Mouse (Mus musculus) v-Abl transformed pro-B cells (cell line): ENCODE results near the gene Frem1.

Source experiments
- in situ Hi-C, 2 experiments: fragments of 400-800 bp; cut with MboI; formaldehyde crosslinking; loops; one replicate each; pipeline ENCODE4 v1.15.1; 2025; ENCODE audit not compliant: unreplicated experiment in 2 of 2

The Frem1 gene

DNA sequence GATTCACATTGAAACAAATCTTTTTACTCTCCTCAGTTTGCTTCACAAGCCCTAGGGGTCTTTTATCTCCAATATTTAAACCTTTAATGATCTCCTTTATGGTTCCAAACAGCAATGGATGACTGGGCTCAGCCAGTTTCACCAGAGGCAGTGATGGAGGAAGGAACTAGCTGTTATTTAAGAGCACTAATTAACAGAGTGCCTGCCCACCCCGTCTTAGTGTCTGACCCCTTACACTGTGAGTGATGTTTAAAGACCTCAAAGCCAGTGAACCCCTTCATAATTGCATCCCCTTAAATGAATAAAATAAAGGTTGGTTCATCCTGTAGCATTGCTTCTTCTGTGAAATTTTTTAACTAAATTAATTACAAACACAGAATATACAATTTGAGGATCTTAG lies 19.4 kb downstream of the Frem1 start:
- in situ Hi-C loops: no loop called here

DNA sequence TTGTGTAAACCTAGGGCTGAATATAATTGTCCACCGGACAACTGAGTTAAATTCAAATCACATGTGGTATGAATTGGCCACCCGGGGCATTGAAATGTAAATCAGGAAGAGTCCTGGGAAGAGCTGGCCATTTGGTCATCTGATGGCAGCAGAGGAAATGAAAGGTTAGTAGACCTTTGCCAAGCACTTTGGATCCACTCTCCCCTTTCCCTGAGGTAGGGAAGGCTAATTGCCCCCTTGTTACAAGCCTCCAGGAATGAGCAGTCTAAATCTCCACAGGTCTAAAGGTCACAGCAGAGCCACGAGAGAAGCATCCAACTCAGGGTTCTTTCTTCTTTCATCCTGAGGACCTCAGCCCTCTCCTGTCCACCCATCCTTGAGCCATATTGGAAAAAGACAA lies 20.5 kb downstream of the Frem1 start:
- in situ Hi-C loops: no loop called here

DNA sequence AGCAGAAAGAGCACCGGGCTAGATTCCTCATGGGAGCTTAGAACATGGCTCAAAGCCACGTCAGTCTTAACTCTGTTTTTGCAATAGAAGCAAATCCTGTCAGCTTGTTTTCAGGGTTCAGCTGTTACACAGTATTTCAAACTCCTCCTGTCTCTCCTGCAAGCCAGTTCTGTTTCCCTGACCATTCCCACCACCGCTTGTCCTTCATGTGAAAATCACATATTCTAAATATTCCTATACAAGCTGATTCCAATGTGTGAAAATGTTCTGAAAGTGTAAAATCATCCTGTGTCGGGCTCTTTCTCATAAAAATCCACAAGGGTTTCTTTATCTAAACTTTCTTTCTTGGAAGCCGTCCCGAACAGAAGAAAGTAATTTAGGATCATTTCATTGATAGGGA lies 22.0 kb downstream of the Frem1 start:
- in situ Hi-C loops: no loop called here

DNA sequence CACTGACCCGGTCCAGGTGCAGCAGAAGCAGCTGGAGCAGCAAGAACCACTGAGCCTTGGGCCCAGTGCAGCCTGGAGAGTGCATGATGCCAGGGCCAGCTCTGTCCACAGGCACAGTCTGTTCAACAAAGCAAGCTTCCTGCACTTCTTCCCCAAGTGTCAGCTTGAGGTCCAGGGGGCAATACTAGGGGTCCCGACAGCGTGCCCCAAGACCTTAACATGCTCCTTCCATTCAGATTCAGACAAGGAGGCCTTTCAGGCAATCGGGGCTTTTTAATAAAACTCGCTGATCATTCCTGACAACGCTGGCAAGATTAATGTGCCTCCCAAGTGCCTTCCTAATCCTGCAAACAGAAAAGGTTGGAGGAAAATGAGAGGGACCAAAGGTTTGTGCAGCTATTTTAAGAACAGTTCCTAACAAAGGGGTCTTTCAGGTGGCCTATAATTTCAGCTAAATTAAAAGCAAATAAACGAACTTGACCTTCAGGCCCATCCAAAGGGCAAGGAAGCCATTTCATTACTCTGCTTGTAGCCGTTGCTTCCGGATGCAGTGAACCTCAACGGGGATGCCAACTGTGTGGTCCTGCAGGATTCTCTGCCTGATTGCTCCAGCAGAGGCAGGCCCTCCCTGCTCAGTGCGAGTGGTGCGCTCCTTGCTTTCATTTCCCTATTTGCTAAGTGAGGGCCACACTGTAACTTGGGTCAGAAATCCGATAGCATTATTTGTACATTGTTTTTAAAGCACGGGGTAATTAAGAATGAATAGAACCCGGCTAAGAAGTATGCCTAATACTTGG lies 31.2 kb downstream of the Frem1 start:
- in situ Hi-C loops: no loop called here

DNA sequence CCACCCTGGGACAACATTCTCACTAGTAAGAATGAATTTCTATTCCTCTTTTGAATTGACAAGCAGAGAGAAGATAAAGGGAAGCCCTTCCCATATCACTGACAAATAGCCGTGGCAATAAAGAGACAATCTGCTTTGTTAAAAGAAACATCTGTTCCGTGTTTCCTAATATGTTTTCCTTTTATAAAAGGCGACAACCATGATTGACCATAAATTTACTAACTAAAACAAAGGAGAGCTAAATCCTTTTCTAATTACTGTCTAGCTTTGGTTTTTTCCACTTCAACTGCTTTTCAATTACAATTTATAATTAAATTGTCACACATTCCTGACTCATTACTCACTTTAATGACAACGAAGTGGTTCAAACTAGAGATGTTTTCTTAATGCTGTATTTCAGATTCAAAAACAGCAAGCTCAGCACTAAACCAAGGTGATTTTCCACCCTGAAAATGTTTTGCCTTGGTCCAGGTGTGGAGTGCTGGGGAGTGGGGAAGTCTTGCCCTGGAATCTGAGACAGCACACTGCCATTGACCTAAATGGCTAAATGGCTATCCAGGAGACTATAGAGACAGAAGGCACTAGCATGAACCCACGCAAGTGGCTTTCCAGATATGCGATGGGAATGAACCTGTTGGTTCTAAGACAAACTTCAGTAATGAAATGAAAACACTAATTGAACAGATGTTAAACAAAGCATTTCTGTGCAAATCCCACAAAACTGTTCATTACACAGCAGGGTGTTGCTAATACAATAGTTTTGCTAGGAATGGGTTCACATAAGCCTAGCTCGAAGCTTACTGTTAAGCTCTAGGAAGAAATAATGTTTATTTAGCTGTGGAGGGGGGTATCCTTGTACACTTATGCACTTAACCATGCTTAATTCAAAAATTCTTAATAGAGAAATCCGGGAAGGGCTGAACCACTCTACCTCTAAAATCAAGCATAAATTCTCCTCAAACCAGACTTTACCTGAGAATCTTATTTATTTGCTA lies 33.7 kb downstream of the Frem1 start:
- in situ Hi-C loops: no loop called here

DNA sequence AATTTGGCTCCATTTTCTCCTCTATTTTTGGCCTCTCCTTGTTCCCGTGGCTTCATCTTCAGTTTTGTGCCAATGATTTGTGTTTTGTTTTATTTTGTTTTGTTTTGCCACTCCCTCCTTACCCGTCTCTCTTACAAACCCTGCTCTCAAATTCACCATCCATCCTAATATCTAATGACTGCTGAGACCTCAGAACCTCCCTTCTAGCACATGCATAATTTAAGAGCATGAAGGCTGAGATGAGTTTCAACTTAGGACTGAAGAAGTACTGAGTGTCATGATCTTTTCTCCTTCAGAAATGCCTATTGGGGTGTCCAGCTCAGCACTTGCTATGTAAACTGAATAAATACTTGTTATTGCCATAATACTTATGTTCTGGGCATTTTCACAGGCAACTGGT lies 37.6 kb downstream of the Frem1 start:
- in situ Hi-C loops: no loop called here

DNA sequence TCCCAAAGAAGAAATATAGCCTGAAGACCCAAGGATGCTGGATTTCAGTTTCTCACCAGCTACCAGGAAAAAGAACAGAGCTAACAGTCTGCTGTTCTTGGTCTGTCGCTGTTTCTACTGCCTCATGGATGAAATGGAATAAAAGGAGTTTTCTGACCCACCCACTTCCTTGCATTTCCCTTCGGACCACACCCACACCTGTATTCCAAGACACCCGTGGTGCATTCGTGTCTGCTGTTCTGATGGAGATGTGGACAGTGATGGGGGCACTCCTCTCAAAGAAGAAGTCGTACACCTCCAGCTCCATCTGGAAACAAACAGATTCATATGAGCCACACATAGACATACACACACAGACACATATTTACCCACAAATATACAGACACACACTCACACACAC lies 48.1 kb downstream of the Frem1 start:
- in situ Hi-C loops: no loop called here

DNA sequence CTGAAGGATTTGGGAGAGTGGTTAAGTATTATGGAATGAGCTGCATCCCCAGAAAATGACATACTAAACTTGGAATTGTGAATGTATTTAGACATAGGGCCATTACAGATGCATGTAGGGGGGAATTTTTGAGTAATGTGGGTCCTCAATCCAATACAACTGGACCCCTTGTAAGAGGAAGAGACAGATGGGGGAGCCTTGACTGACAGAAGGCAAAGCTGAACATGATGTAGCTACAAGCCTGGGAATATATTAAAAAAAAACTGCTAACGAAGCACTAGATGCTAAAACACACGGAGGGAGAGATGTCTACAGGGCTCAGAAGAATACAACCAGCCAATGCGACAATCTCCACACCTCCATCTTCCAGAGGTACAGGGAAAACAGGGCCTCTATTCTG lies 60.1 kb downstream of the Frem1 start:
- in situ Hi-C loops: no loop called here

DNA sequence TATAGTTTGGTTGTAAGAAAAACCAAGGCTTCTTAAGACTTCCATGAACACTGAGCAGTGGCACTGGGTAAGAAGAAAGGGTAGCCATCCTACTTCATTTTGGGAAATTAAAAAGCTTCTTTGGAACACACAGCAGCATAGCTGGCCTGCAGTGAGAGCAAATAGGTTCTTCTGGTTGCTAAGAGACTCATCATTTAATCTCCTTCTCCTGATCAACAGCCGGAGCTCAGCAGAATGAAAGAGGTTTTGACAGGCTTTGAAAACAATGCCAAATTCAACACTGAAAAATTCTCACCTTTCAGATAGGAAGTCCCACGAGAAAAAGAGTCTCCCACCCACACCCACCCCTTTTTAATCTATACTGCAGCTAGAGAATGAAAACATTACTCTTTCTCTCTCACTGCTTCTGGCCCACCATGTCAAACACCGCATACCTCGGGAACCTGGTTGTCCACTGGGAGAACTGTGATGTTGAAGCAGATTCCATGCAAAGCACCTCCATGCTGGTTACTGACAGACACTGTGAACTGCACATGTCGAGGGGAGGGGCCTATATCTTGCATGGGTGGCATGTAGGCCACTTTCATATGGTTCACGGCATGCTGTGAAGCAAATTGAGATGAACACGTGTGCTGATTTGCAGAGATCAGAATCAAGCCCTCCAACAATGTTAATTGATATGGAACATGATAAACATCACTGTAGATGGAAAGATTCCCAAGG lies 61.0 kb downstream of the Frem1 start:
- in situ Hi-C loops: no loop called here

DNA sequence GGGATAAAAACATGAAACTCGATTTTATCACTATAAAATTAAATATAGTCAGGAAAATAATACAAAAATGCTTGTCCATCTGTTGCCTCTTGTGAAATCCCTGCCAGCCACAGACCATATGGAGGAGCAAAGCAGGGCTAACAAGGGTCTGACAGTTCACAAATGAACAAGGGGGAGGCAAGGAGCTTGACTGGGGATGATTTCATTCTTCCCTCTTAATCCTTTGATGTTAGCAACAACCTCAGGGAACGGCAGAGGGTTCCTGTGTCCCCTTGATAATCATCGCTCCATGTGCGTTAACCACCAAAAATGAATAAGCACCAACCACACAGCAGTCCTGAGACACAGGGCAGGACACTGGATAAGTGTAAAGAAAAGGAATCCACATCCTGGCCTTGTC lies 79.8 kb downstream of the Frem1 start:
- in situ Hi-C loops: no loop called here

DNA sequence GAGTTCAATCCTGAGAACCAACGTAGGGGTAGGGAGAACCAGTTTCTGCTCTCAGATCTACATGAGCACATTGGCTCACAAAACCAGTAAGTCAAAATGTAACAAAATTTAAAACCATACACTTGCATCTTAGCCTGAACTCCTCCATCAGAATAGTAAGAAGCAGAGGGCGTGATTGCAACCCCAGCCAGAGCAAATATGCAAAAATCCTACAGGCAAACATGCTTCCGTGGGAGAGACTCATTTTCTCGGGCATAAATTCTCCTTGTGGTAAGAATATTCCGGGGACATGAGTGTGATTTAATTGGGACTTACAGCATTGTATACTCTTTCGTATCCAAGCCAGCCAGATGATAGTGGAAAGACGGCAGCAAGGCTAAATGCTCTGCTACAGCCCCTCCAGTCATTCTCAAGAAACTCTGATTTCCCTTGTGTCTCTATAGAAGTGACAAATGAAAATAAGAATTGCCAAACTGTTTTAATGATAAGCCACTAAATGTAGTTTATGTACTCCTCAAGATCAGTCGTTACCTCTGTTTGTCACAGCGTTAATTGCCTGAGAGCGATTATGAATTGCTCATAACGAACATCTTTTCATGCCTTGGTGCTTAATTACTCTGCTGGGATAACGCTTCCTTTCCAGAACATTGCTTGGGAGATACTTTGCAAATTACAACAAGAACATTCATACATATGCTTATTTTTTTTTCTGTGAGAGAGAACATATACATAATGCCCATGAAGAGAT lies 81.1 kb downstream of the Frem1 start:
- in situ Hi-C loops: no loop called here

DNA sequence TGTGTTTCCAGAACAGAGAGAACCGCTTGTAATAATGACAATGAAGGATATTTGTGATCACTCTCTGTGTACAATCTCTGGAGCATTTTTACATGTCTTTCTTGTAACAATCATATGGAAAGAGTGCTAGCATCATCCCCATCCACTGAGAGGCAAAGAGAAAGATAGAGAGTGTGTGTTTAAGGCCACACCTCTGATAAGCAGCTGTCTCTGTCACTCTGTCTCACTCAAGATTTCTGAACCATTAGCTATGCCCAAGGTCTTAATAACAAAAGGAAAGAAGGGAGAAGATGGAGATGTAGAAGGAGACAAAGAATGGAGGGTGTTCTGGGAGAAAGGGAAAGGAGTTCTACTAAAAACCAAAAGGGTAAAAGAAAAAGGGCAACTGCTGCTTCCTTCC lies 91.1 kb downstream of the Frem1 start:
- in situ Hi-C loops: no loop called here

DNA sequence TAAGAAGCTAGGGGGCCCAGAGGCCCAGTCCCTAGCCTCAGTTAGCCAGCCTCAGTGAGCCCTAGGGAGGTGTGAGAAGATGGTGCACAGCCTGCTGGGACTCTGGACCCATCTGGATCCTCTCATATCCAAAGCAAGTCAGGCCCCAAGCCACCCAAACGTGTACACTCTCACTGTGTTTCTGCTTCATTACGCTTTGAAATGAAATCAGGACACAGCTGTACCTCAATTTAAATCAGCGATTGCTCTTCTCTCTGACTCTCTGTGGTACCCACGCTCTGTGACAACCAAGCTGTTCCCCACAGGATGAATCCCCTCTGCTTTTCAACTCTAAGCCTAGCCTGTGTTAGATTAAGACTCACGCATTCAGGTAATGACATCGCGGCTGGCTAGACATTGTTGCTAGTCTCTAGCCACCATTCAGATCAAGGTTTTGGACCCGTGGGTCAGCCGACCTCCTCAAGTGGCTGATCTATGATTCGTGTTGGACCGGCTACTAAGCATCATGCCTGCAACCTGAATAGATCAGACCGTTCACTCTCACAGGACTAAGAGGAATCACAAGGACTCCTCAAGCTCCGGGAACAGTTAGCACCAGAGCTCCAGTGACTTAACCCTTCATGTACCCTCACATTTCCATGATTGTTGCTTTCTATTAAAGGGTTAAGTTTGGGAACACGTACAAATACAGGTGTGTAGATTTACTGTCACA lies 94.2 kb downstream of the Frem1 start:
- in situ Hi-C loops: no loop called here

DNA sequence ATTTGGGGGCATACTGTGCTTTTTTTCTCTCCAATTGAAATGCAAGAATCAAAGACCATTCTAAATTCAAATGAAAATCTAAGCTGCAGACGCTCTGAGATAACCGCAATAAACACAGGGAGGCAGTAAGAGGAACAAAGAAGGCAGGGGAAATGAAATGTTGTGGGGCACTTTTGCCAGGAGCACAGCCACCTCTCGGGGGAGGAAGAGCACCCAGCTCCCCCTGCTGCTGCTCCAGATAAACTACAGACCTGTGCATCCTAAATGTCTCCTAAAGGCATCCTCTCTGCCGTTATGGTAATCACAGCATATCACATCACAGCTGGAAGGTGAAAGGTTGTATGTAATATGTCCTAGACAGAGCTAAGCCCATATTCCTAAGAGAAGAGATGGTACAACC lies 98.1 kb downstream of the Frem1 start:
- in situ Hi-C loops: no loop called here

DNA sequence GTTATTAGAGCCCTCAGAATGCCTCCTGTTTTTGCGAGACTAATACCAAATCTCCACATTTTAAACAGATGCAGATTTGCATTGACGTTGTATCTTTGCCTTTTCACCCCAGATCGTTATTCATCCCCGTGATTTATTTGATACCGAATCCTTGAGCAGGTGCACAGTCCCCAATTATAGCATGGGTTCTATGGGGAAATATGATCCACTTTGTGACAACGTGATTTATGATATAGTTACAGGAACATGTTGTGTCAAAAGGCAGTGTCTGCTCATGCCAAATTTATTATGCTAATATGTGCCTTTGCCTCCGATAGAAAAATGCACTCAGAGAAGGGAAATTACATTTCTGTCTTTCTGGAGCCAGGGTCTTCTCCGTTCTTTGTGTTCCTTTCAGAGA lies 102.6 kb downstream of the Frem1 start:
- in situ Hi-C loops: no loop called here

DNA sequence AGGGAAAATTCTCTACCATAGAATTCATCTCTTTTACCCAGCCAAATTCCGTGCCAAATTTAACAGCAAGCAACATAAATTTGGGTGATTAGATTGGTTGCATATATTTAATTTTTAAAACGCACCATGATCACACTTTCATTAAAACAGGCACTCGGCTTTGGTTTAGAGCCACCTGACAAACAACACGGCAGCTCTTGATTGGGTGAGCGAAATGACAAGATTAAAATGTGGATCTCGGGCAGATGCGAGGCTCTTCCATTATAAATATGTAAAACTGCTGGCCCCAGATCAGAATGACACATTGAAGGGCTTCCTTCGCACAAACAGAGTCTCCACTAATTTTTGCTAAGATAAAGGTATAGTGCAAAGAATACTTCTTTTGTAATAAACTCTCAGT lies 105.4 kb downstream of the Frem1 start:
- in situ Hi-C loops: no loop called here

DNA sequence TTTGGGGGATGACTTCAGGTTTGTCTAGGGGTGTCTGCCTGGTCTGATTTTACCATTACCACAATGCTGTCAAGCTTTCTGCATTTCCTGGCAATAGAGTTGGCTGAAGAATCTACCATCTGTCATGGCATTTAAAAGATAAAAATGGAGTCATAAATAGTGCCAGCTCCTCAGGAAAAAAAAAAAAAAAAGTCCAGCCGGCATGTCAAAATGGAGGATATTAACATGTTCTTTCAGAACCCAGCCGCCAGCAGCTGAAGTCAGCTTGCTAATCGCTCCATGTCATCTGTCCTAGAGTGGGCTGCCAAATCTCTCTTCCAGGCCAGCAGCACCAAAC lies 105.9 kb downstream of the Frem1 start:
- in situ Hi-C loops: no loop called here

DNA sequence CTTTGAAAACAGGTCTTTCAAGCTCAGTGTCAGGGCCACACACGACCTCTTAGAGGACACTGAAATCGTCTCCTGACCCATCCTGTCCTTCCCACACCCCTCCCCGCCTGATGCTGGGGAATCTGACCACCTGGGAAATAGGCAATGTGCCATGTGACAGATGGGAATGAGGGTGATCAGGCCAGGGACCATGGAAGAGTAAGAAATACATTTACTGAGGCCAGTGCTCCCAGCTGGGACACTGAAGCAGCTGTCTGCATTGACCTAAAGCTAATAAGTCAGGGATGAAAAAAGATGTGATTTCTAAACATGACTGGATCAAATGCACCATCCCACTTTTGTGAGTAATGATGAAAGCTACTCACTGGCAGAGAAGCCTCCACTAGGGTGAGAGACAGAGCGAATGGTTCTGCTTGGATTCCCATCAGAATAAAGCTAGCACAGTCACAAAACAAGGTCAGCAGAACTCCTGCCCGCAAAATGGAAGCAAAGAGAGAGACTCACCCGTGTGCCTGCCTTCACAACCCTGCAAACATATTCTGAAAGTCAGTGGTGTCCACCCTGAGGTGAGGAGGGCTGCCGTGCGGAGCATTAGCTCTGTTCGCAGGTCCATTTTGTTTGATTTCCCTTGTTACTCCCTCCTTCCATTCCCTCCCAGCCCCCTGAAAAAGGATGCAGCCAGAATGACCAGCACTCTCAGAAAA lies 106.4 kb downstream of the Frem1 start:
- in situ Hi-C loops: no loop called here

DNA sequence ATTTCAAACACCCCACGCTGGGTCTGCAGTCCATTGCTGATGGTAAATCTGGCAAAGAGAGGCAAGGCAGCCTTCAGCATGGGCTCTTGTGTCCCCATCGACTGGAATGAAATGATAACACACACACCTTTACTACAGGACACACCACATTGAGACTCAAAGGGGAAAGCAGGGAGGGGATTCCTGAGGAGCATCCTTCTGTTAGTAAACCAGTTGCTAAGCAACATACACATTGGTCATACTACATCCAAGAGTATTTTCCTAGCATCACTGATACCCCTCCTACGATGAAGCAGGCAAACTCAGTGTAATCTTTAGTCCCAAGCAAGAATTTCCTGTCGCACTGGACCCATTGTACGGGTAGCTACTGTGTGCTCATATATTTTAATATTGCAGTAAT lies 111.5 kb downstream of the Frem1 start:
- in situ Hi-C loops: no loop called here
